Mouse (Mus musculus) kidney, postnatal 36 days (tissue): ENCODE data around the gene Rasgef1b.

Source experiments
- DNase-seq, 2 experiments: peaks; one replicate each; pipeline ENCODE4 v3.0.0; 2021 to 2022; ENCODE audit warnings: mixed read lengths in 2 of 2

Rasgef1b gene

DNA sequence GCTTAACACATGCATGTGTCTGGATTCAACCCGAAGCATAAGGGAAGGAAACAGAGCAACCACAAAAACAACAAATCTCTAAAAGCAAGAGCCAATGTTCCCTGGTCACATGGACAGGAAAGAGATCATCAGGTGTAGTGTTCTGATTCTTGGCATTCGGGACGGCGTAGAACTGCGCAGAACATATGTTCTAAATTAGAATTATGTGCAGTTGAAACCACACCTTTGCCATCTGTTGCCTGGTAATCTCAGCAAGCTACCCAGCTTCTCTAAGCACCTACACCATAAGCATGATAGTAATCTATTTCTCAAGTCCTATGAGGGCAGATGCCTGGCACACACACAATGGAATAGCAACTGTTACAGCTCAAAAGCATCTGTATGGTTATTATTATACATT lies 27.1 kb downstream of the Rasgef1b start:
- no peak for DNase-seq

DNA sequence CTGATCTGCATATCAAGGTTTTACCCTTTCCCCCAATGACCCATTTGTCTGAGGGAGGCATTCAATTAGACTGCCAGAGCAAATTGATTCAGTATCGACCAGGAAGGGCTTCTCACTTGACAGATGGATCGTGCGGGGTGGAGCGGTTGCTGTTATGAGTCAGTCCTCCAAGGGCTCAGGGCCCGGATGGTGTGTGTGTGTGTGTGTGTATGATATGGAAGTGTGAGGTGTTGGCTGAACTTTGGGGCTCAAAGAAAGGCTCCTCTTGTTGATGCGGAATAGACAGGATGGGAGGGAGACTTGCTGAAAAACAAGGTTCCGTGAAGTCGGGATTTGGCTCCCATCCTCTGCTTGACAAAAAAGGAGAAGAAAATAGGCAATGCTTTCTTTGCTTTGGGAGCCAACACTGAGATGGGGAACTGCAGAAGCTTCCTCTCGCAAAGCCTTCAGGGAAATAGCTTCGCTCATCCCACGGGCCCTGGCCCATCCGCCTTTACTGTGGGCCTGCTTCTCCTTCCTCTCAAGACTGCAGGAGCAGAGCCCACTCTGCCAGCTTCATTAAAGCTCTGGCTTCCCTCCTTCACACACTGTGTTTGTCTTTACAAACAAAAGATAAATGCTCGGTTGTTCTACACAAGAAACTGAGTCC lies 34.0 kb downstream of the Rasgef1b start:
- DNase-seq = no peak

DNA sequence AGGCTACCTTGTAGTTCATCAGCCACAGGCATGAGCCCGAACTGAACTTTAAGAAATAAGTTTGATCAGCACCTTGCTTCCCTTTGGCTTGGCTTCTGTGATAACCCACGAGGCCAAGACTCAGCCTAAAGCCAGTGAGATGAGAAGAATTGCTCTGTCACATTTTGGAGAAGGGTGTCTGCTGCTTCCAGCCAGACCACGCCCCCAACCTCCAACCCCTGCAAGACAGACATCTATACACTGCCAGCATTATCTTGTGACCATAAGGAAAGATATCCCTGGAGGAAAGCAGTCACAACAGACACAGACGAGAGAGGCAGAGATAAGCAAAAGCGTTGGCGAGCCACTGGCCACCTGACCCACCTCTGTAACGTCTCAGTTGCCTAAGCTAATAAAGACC lies 39.0 kb downstream of the Rasgef1b start:
- no peak for DNase-seq

DNA sequence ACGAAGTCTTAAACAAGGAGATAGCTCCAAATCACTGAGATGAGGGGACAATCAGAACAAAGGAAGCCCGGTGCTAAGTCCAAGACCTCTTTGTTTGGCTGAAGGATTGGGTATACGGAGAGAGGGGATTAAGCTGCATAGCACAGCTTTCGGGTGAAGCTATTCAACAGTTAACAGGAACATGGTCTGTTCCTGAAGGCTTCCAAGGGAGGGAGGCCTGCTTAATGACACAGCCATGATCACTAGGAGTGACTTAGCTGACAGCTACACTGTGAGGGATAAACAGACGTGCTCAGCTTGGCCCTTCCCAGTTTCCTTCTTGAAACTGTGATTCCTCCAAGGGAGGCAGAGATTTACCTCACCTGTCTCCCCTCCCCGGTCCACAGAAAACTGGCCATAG lies 41.0 kb downstream of the Rasgef1b start:
- no peak for DNase-seq

- DNase-seq = no peak
These were observed 44.8 kb downstream of the Rasgef1b start for GRCm38 (mm10) chr5:99684023-99684422.

- DNase-seq = peak; percentile 13 to 19
These were observed 58.8 kb downstream of the Rasgef1b start for GRCm38 (mm10) chr5:99669971-99670571.

DNA sequence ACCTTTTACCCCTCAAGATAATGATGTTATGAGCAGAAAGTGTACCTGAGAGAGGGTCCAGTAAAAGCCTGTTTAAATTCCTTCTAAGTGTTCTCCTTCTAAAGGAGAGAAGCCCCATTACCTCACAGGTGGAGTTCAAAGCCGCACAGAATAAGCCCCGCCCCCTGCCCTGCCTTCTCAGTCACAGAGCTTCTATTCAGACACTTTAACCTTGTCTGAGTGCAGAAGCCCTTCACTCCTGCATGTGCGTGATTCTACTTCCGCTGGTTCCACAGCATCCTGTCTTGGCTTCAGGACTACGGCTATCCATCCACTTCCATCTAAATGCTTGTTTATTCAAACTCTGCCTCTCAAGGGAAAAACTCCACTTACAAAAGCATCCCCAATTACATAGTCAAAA lies 72.8 kb downstream of the Rasgef1b start:
- DNase-seq = no peak

DNA sequence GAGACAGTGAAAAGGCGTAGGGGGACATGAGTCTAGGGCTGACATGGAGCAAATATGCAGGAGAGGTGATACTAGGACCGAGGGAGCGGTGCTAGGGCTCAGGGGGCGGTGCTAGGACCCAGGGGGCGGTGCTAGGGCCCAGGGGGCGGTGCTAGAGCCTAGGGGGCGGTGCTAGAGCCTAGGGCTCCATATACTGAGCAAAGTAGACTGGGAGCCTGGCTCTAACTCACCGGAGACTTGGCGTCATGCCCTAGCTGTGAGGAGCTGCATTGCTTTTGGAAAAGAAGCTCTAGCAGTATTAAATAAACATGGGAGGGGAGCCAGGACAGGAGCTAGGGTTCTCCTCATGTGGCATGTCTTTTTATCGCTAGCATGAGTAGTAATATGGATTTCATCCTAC lies 75.9 kb downstream of the Rasgef1b start:
- no peak for DNase-seq

DNA sequence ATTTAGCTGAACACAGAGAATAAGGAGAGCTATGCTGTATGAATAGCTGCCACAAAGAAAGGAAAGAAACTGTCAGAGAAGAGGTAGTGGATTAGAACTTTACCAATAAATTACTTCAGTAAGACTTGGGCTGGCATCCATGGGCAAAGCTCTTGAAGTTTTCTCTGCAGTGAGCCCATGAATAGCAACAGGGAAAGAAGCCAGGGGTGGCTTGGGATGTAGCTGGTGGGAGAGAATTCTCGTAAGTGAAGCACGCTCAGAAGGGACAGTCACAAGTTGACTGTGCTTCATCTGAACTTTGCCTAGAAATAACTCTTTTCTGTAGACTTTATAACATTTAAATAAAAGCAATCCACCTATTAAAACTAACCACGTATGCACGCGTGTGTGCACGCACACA lies 87.5 kb downstream of the Rasgef1b start:
- DNase-seq = no peak

- DNase-seq = no peak
These were observed 92.3 kb downstream of the Rasgef1b start for GRCm38 (mm10) chr5:99636575-99636974.

- peak in 1 of 2 experiments; percentile 34 for DNase-seq
These were observed 94.8 kb downstream of the Rasgef1b start for GRCm38 (mm10) chr5:99634010-99634541.

GRCm38 (mm10) chr5:99633548-99633947 lies 95.3 kb downstream of the Rasgef1b start:
- DNase-seq = no peak

DNA sequence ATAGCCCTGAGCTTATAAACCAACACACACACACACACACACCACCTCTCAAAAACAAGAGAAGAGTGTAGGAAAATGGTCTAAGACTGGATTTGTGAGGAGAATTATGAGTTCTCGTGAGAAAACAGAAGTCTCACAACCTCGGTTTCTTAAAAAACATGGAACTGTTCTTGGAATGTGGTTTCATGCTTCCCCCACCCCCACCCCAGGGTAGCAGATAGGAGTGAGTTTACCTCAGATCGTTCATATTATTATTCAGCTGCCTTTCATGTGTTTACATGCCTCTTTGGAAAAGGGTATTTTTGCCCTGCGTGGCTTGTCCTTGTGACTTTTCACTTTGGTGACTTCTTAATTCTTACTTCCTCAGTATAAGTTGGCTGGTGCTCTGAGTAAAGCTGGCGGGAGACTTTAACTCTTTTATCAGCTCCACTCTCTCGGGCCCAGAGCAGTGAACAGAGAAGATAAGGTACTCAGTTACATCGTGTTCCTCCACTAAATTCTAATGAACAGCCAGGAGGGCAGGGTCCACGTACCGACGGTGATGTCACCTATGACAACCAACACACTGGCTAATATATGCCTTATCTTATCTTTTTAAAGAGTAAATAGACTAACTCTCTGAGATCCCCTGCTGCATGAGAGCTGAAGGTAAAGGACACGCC lies 96.1 kb downstream of the Rasgef1b start:
- no peak for DNase-seq

GRCm38 (mm10) chr5:99630087-99630486 lies 98.8 kb downstream of the Rasgef1b start:
- peak in 1 of 2 experiments; percentile 60 for DNase-seq

- no peak for DNase-seq
These were observed 103.3 kb downstream of the Rasgef1b start for GRCm38 (mm10) chr5:99625603-99626002.

GRCm38 (mm10) chr5:99620771-99621170 lies 108.1 kb downstream of the Rasgef1b start:
- no peak for DNase-seq

DNA sequence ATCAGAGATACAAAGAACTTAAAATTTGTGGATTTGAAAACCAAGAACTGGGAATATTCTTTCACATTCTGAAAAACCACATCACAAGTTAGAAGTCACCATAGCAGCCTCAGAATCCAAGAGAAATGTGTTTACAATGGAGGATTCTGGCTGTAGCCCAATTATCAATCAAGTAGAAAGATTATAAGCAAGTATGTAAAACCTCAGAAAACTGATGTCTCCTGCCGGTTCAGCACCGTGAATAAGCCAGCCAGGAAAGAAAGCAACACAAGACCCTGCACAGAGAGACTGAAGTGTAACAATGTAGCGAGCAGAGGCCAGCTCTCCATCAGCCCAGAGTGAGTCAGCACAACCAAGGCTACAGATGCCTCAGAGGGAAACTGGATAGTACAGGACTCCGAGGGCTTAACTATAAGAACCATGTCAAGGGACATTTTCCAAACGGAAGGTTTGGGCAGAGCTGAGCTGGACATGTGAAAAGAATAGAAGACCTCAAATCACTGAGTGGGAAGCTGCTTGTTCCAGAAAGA lies 111.5 kb downstream of the Rasgef1b start:
- no peak for DNase-seq

- DNase-seq = peak in 1 of 2 experiments; percentile 14
These were observed 115.3 kb downstream of the Rasgef1b start for GRCm38 (mm10) chr5:99613321-99614118.

- DNase-seq = no peak
These were observed 121.3 kb downstream of the Rasgef1b start for GRCm38 (mm10) chr5:99607602-99608001.

DNA sequence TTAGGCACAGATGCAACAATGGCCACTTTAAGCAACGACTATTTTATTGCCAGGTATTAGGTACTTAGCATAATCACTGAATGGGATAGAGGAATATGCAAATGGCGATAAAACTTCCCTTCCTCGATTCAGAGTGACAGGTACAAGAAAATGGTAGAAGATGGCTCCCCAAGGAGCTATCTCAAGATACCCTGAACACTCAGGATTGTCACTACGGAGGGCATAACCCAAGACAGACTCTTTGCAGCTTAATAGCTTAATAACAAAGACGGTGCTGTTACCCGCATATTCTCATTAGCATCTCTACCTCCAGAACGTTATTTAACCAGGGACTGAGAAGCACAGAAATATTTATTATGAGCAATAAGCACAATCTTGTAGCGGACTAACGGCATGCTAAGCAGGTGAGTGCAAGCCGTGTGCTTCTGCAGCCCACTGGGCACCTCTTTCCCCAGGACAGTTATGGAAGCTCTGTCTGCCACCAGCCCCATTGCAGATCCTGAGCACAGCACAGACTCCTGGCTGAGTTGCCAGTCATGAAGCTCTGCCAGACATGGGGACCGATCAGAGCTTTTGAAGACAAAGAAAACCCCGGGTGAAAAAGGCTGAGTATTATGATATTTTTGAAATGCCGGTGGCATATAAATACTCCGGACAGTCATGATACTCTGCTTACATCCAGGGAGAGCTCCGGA lies 122.6 kb downstream of the Rasgef1b start:
- no peak for DNase-seq

GRCm38 (mm10) chr5:99602244-99603023 lies 126.4 kb downstream of the Rasgef1b start:
- DNase-seq = peak in 1 of 2 experiments; percentile 7
